Mouse (Mus musculus): ENCODE measurements around the gene Krt27. TPM values are rescaled to one million over a fixed set of nuclear protein-coding genes. Genes with fewer than 3 reads are reported as not detected.

The Krt27 gene
- total RNA-seq, 2 experiments from 2014 or later, result not detected

- DNase-seq (ENCODE audit: low spot score in 2 of 2), result no peak
- no peak for TF ChIP-seq CTCF (conservative IDR thresholded peaks at IDR 0.05)
- Histone ChIP-seq H3K27ac (no peak within 1 kb of the TSS), H3K4me3 (no peak within 1 kb of the TSS)
Measured at GRCm38 (mm10) chr11:99374803-99375202, 23.9 kb upstream of the Krt27 start, which contains the start of gene Krt28. Gene Krt28 (minus strand): TSS chr11:99374903.

- no peak for TF ChIP-seq CTCF (conservative IDR thresholded peaks at IDR 0.05)
- Histone ChIP-seq H3K27ac (0 out of 2 replicates have a peak overlapping the region, but pooled peaks have one; percentile 8), H3K4me3 (no peak overlapping the region)
- DNase-seq (ENCODE audit: low spot score in 2 of 2), result peak; percentile 47 to 78
Measured at GRCm38 (mm10) chr11:99369853-99370451, 19.0 kb upstream of the Krt27 start.

GRCm38 (mm10) chr11:99369229-99369628 is 18.3 kb upstream of the Krt27 start:
- DNase-seq (ENCODE audit: low spot score in 2 of 2), result no peak
- TF ChIP-seq CTCF (conservative IDR thresholded peaks at IDR 0.05), result peak; percentile 76
- Histone ChIP-seq H3K27ac (no peak overlapping the region), H3K4me3 (no peak overlapping the region)

GRCm38 (mm10) chr11:99366791-99367190 is 15.9 kb upstream of the Krt27 start:
- Histone ChIP-seq H3K4me3 (no peak overlapping the region), H3K27ac (no peak overlapping the region)
- peak; percentile 48 for TF ChIP-seq CTCF (conservative IDR thresholded peaks at IDR 0.05)
- no peak for DNase-seq (ENCODE audit: low spot score in 2 of 2)

DNA sequence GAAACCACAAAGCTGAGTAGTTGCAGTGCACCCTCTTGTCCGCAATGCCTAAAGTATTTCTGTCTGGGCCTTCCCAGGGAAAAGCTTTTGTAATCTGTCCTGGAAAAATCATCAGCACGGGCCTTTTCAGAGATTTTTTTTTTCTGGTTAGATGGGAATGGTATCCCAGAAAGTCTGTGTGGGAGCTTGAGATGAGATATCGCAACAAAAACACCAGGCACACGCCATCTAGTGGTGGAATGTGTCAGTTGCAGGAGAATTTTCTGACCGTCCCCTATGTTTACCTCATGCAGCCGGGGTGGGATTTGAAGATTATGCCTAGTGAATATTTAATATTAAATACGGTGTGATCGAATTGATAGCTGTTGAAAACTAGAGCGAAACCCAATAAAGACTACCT is 13.5 kb upstream of the Krt27 start:
- peak; percentile 85 for TF ChIP-seq CTCF (conservative IDR thresholded peaks at IDR 0.05)
- H3K27ac ChIP-seq, result no peak overlapping the region
- H3K4me3 ChIP-seq, result no peak overlapping the region; the same call in 1 of the 2 replicates

GRCm38 (mm10) chr11:99361423-99361822 is 10.5 kb upstream of the Krt27 start:
- Histone ChIP-seq H3K27ac (no peak overlapping the region), H3K4me3 (no peak overlapping the region)
- no peak for TF ChIP-seq CTCF (conservative IDR thresholded peaks at IDR 0.05)
- DNase-seq (ENCODE audit: low spot score in 2 of 2), result no peak

More for the DNA sequence above, 13.5 kb upstream of the Krt27 start:
- peak; percentile 58 to 66 for DNase-seq (ENCODE audit: low spot score in 2 of 2)

DNA sequence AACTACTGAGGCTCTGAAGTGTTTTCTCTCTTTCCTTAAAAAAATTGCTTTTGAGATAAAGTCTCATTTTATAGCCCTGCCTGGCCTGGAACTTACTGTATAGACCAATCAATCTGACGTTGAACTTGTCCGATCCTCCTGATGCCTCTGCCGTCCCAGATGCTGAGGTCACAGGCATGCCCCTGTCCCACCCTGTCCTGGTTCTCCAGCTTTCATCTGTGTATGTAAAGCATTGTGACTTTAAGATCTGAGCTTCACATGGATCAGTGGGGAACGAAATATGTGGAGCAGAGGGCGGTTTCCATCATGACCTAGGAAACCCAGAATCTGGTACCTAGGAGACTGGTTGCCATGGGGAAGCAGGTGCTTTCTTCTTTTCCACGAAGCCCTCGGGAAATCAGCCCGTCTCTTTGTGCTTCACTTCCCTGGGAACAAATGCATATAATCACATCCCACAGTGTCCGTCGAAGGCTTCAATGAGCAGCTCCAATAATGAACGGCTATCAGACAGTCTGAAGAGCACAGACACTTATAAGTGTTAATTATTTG is 11.5 kb downstream of the Krt27 start:
- Histone ChIP-seq H3K27ac (no peak overlapping the region), H3K4me3 (no peak overlapping the region)
- no peak for DNase-seq (ENCODE audit: low spot score in 2 of 2)
- TF ChIP-seq CTCF (conservative IDR thresholded peaks at IDR 0.05), result no peak

DNA sequence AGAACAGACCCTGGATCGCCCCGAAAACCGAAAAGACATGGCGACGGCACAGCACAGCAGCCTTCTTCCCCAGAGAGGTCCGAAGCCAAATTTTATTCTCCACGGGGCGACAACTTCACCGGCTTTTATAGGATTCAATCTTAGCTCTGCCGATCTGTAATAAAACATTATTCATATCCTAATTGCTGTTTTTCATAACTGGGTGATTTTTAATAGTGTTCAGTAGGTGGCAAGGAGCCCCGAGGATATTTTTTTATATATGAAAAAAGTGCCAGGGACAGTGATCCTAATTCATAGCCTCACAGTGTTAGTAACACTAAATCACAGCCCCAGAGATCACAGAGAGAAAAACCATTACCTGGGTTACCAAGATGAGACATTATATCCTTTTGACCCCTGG is 13.0 kb downstream of the Krt27 start, which contains the start of gene Krt26:
Krt26 (minus strand) TSS at position 101 of the 400 bp plus-strand sequence.
- H3K27ac ChIP-seq, result no peak within 1 kb of the TSS
- no peak within 1 kb of the TSS for H3K4me3 ChIP-seq
- no peak for DNase-seq (ENCODE audit: low spot score in 2 of 2)
- no peak for TF ChIP-seq CTCF (conservative IDR thresholded peaks at IDR 0.05)

GRCm38 (mm10) chr11:99333426-99333825 is 17.5 kb downstream of the Krt27 start:
- H3K4me3 ChIP-seq, result no peak overlapping the region; the same call in 1 of the 2 replicates
- H3K27ac ChIP-seq, result no peak overlapping the region
- peak; percentile 80 for DNase-seq (ENCODE audit: low spot score in 2 of 2)
- no peak for TF ChIP-seq CTCF (conservative IDR thresholded peaks at IDR 0.05)

DNA sequence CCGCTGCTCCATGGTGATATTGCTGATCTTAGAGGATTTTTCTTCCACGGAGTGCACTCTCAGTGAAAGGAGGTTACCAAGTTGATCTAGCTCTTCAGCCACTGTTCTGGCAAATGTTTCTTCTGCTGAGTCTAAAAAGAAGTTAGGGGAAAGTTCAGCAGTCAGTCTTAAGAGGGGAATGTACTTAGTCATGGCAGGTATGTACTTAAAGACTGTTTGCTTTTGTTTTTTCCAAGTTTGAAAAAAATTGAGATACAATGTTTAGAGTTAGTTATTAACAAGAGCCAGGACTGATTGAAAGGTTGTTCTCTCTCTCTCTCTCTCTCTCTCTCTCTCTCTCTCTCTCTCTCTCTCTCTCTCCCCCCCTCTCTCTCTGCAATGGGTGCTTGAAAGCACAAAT is 21.2 kb downstream of the Krt27 start:
- no peak overlapping the region for H3K4me3 ChIP-seq
- no peak overlapping the region for H3K27ac ChIP-seq
- no peak for DNase-seq (ENCODE audit: low spot score in 2 of 2)
- no peak for TF ChIP-seq CTCF (conservative IDR thresholded peaks at IDR 0.05)

DNA sequence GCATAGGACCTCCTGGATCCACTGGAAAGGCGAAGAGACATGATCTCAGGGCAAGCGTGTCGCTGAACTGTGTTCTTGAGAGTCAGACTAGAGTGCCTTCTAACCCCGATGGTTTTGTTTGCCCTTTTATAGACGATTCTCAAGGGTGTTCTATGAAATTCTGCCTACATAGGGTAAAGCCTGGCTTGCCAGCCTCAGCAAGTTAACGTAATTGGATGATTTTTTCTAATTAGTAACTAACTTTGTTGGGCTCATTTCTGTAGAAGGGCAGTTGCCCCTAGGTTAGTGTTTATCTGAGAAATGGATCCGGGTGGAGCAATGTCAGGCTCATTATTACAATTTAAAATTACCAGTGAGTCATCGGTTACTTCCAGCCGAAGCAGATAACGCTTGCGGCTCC is 28.1 kb downstream of the Krt27 start, which contains the start of gene Krt25:
Krt25 (minus strand) TSS at position 101 of the 400 bp plus-strand sequence.
- no peak for DNase-seq (ENCODE audit: low spot score in 2 of 2)
- no peak for TF ChIP-seq CTCF (conservative IDR thresholded peaks at IDR 0.05)
- Histone ChIP-seq H3K27ac (no peak within 1 kb of the TSS), H3K4me3 (no peak within 1 kb of the TSS)

- H3K4me3 ChIP-seq, result no peak overlapping the region
- DNase-seq (ENCODE audit: low spot score in 2 of 2), result no peak
- H3K27ac ChIP-seq, result no peak overlapping the region
- no peak for TF ChIP-seq CTCF (conservative IDR thresholded peaks at IDR 0.05)
Measured at GRCm38 (mm10) chr11:99321094-99321493, 29.8 kb downstream of the Krt27 start.

DNA sequence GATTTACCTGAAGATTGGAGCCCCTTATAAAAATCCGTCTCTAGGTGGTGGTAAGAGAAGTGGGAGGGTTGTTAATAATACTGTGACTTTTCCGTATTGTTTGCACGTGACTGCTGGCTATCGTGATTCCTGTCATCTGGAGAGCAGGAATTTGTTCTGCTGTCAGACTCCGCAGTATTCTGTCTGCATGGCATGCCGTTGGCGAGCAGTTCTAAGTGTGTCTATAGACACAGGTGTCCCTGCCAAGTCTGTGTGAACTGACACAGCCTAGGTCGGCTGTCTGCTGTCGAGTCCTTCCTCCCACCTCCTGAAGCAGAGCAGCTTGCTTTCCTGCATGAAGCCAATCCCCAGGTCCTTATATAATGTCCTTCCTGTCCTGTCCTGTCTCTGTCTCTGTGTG is 31.8 kb downstream of the Krt27 start:
- no peak for DNase-seq (ENCODE audit: low spot score in 2 of 2)
- Histone ChIP-seq H3K27ac (no peak overlapping the region), H3K4me3 (no peak overlapping the region)
- no peak for TF ChIP-seq CTCF (conservative IDR thresholded peaks at IDR 0.05)

DNA sequence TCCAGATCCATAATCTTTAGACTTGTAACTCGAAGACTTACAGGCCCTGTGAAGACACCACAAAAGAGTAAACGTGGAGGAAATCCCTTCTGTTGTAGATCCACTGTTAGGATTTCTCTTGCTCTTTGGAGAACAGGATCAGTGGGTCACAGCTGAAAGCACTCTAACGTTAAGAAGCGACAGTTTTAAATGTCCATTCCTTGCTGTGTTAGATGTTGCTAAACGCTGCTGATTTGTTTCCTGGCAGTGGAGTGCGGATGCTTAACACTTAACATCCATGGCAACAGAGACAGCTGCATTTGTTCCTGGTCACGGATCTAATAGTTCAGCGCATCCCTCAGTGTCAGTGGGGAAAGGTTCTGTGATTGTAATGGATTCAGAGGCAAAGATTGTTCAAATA is 34.4 kb downstream of the Krt27 start:
- no peak for DNase-seq (ENCODE audit: low spot score in 2 of 2)

More for the DNA sequence above, 34.4 kb downstream of the Krt27 start:
- TF ChIP-seq CTCF (conservative IDR thresholded peaks at IDR 0.05), result no peak
- no peak overlapping the region for H3K4me3 ChIP-seq
- H3K27ac ChIP-seq, result no peak overlapping the region
